Mouse (Mus musculus) liver, embryonic 15.5 days (tissue): ENCODE measurements around the gene AU040320. TPM values are rescaled to one million over a fixed set of nuclear protein-coding genes. Genes with fewer than 3 reads are reported as not detected.

Experiments used
- ATAC-seq: fragments of 200-750 bp; cut with Nextera tagmentation; 2 replicates; pipeline ENCODE4 v1.8.0; 2017; ENCODE audit warnings: moderate number of reproducible peaks, mild to moderate bottlenecking, moderate library complexity; ENCODE audit not compliant: insufficient read depth
- H3K27ac ChIP-seq: fragments of 300-500 bp; sonication (generic); replicated peaks from 2 replicates; pipeline ENCODE4 v1.5.1; 2015; ENCODE audit warnings: mild to moderate bottlenecking, inconsistent platforms
- H3K27me3 ChIP-seq: fragments of 300-500 bp; sonication (generic); 2 replicates; pipeline ENCODE4 v1.6.1; 2015; ENCODE audit warnings: mild to moderate bottlenecking, inconsistent platforms
- H3K36me3 ChIP-seq: fragments of 300-500 bp; sonication (generic); replicated peaks from 2 replicates; pipeline ENCODE4 v1.6.1; 2015; ENCODE audit warnings: moderate library complexity, mild to moderate bottlenecking, inconsistent platforms
- H3K4me1 ChIP-seq: fragments of 300-500 bp; sonication (generic); replicated peaks from 2 replicates; pipeline ENCODE4 v1.6.1; 2015; ENCODE audit warnings: inconsistent platforms
- H3K4me2 ChIP-seq: fragments of 300-500 bp; sonication (generic); 2 replicates; pipeline ENCODE4 v1.6.1; 2015; ENCODE audit warnings: moderate library complexity, mild to moderate bottlenecking, inconsistent platforms
- H3K4me3 ChIP-seq: fragments of 300-500 bp; sonication (generic); replicated peaks from 2 replicates; pipeline ENCODE4 v1.5.1; 2015; ENCODE audit warnings: mild to moderate bottlenecking, inconsistent platforms
- H3K9ac ChIP-seq: fragments of 300-500 bp; sonication (generic); 2 replicates; pipeline ENCODE4 v1.6.1; 2015; ENCODE audit warnings: moderate library complexity, mild to moderate bottlenecking, inconsistent platforms
- H3K9me3 ChIP-seq: fragments of 300-500 bp; sonication (generic); replicated peaks from 2 replicates; pipeline ENCODE4 v1.6.1; 2016; ENCODE audit warnings: inconsistent platforms
- WGBS: fragments of 180-500 bp; shearing (Covaris S2); methylation state at CpG from one replicate; pipeline ENCODE4 v1.1.7; 2015; ENCODE audit warnings: mixed read lengths; ENCODE audit not compliant: insufficient replicate concordance; 5-methylcytosine and 5-hydroxymethylcytosine counted together
- polyA plus RNA-seq: library from polyadenylated mRNA; unstranded; fragments of >200 nt; fragmentation: Nextera tagmentation; extraction: Ambion mirVana; gene quantifications from 2 replicates; pipeline ENCODE4 v1.2.1, GENCODE M21; 2015

Gene AU040320
- polyA plus RNA-seq, 1 experiment from 2014 or later = 8.4 TPM

- H3K9ac ChIP-seq = no peak overlapping the region
- no peak for ATAC-seq
- no peaks in the 10 kb centered on the region for H3K27me3 ChIP-seq
- peaks cover 15% of the 10 kb centered on the region; the same call in 1 of the 2 replicates for H3K36me3 ChIP-seq
- H3K4me2 ChIP-seq = no peak overlapping the region
- no peak overlapping the region for H3K27ac ChIP-seq
- no peak overlapping the region for H3K4me3 ChIP-seq
- 52% methylated on average over 11 of the region's 11 CpGs for WGBS
- H3K9me3 ChIP-seq = no peaks in the 10 kb centered on the region
- no peaks in the 10 kb centered on the region for H3K4me1 ChIP-seq
These were observed 108.3 kb downstream of the AU040320 start for GRCm38 (mm10) chr4:126861514-126862266.

- H3K36me3 ChIP-seq = peaks cover 19% of the 10 kb centered on the region
- H3K4me1 ChIP-seq = no peaks in the 10 kb centered on the region
These were observed 115.4 kb downstream of the AU040320 start for GRCm38 (mm10) chr4:126868699-126869098.

GRCm38 (mm10) chr4:126872717-126873116 lies 119.4 kb downstream of the AU040320 start:
- Histone ChIP-seq H3K9ac (no peak overlapping the region), H3K4me3 (no peak overlapping the region), H3K4me2 (no peak overlapping the region), H3K27ac (no peak overlapping the region), H3K4me1 (no peaks in the 10 kb centered on the region), H3K9me3 (no peaks in the 10 kb centered on the region), H3K27me3 (no peaks in the 10 kb centered on the region), H3K36me3 (peaks cover 13% of the 10 kb centered on the region)
- ATAC-seq = no peak
- 59% methylated on average over 7 of the region's 7 CpGs for WGBS

More at GRCm38 (mm10) chr4:126868699-126869098, 115.4 kb downstream of the AU040320 start:
- Histone ChIP-seq H3K27me3 (no peaks in the 10 kb centered on the region), H3K9me3 (no peaks in the 10 kb centered on the region), H3K27ac (no peak overlapping the region), H3K4me2 (no peak overlapping the region), H3K4me3 (no peak overlapping the region), H3K9ac (no peak overlapping the region)
- 83% methylated on average over 12 of the region's 12 CpGs for WGBS
- ATAC-seq = no peak

GRCm38 (mm10) chr4:126879560-126880275 lies 126.4 kb downstream of the AU040320 start:
- WGBS = 68% methylated on average over 5 of the region's 5 CpGs
- Histone ChIP-seq H3K27me3 (no peaks in the 10 kb centered on the region), H3K4me2 (no peak overlapping the region), H3K9me3 (no peaks in the 10 kb centered on the region), H3K9ac (no peak overlapping the region), H3K4me1 (no peaks in the 10 kb centered on the region), H3K4me3 (no peak overlapping the region), H3K27ac (no peak overlapping the region), H3K36me3 (peaks cover 24% of the 10 kb centered on the region)
- ATAC-seq = no peak

- 85% methylated on average over 5 of the region's 5 CpGs for WGBS
- no peak overlapping the region for H3K4me3 ChIP-seq
- ATAC-seq = no peak
- H3K4me1 ChIP-seq = no peaks in the 10 kb centered on the region
- no peaks in the 10 kb centered on the region for H3K27me3 ChIP-seq
- no peak overlapping the region for H3K4me2 ChIP-seq
- H3K36me3 ChIP-seq = peaks cover 29% of the 10 kb centered on the region
- no peak overlapping the region for H3K27ac ChIP-seq
- H3K9ac ChIP-seq = no peak overlapping the region
- H3K9me3 ChIP-seq = no peaks in the 10 kb centered on the region
These were observed 130.3 kb downstream of the AU040320 start for GRCm38 (mm10) chr4:126883602-126884001.

GRCm38 (mm10) chr4:126885953-126886352 lies 132.6 kb downstream of the AU040320 start:
- no peaks in the 10 kb centered on the region for H3K27me3 ChIP-seq

GRCm38 (mm10) chr4:126889879-126890278 lies 136.5 kb downstream of the AU040320 start:
- no peak overlapping the region for H3K4me3 ChIP-seq
- no peak overlapping the region for H3K27ac ChIP-seq
- peaks cover 30% of the 10 kb centered on the region for H3K36me3 ChIP-seq
- H3K4me1 ChIP-seq = no peaks in the 10 kb centered on the region
- 64% methylated on average over 8 of the region's 8 CpGs for WGBS
- H3K4me2 ChIP-seq = no peak overlapping the region
- H3K9me3 ChIP-seq = no peaks in the 10 kb centered on the region
- H3K27me3 ChIP-seq = no peaks in the 10 kb centered on the region
- no peak overlapping the region for H3K9ac ChIP-seq
- no peak for ATAC-seq

More at GRCm38 (mm10) chr4:126885953-126886352, 132.6 kb downstream of the AU040320 start:
- Histone ChIP-seq H3K36me3 (peaks cover 36% of the 10 kb centered on the region), H3K9me3 (no peaks in the 10 kb centered on the region), H3K27ac (no peak overlapping the region), H3K4me1 (no peaks in the 10 kb centered on the region), H3K9ac (no peak overlapping the region), H3K4me2 (no peak overlapping the region), H3K4me3 (no peak overlapping the region)
- WGBS = 49% methylated on average over 1 of the region's 1 CpGs
- ATAC-seq = no peak

Other genes with a start within 250 kb of the AU040320 start
- 0.17 and 0.31 TPM in 2 replicates for gene Ago4, start 220.1 kb upstream of the AU040320 start, polyA plus RNA-seq
- 35.2 and 36.4 TPM in 2 replicates for gene Clspn, start 196.6 kb upstream of the AU040320 start, polyA plus RNA-seq
- 0.21 and 0.25 TPM in 2 replicates for gene 5730409E04Rik, start 143.7 kb upstream of the AU040320 start, polyA plus RNA-seq
- gene Psmb2, start 75.9 kb upstream of the AU040320 start, polyA plus RNA-seq = 236 and 256 TPM in 2 replicates
- gene Tfap2e, start 17.3 kb upstream of the AU040320 start, polyA plus RNA-seq = not detected in 2 replicates
- 6.9 and 7.5 TPM in 2 replicates for gene Ncdn, start 106 bp upstream of the AU040320 start, polyA plus RNA-seq
- gene Zmym4, start 214.6 kb downstream of the AU040320 start, polyA plus RNA-seq = 2.6 and 3.2 TPM in 2 replicates